Mouse (Mus musculus): Measurements from ENCODE around the gene Mthfr. TPM values are rescaled to one million over a fixed set of nuclear protein-coding genes. Genes with fewer than 3 reads are reported as not detected.
A peak's percentile ranks its signal among the peaks of the same experiment; 100 is the strongest.

The Mthfr gene
- polyA plus RNA-seq, 2 experiments from 2014 or later = 6.8 to 23.1 TPM

- ATAC-seq = no peak
Observed at GRCm38 (mm10) chr4:148089166-148089565, 50.3 kb downstream of the Mthfr start.

DNA sequence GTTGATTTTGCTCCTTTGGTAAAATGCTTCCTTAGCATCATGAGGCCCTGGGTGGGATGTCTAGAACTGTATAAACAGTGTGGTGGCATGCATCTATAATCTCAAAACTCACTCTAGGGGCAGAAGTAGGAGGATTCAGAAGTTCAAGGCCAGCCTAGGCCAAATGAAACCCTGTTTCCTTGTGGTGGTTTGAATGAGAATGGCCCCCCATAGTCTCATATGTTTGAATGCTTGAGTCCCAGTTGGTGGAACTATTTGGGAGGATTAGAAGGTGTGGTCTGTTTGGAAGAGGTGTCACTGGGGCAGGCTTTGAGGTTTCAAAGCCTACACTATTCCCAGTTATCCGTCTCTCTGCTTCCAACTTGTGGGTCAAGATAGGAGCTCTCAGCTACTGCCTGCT, 52.3 kb downstream of the Mthfr start:
- ATAC-seq = no peak

- no peak for ATAC-seq
Observed at GRCm38 (mm10) chr4:148092551-148093271, 53.8 kb downstream of the Mthfr start.

GRCm38 (mm10) chr4:148094161-148094560, 55.3 kb downstream of the Mthfr start:
- no peak for ATAC-seq

GRCm38 (mm10) chr4:148095081-148095480, 56.2 kb downstream of the Mthfr start:
- no peak for ATAC-seq

DNA sequence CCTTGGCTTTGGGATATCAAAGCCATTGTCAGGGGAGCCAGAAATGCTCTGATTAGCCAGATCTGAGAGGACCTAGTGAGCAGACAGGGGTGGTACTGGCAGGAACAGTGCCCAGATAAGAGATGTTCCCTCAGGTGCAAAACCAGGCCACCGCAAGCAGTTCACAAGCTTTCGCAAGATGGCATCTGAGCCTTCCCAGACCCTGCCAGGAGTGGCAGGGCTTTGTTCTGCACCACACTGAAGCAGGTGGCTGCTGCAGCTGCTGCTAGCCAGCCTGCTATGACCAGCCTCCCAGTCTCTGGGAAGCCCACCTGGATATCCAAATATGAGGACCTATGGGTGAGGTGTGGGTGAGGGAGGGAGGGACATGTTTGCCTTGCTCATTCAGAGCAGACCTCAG, 59.1 kb downstream of the Mthfr start:
- no peak for ATAC-seq

DNA sequence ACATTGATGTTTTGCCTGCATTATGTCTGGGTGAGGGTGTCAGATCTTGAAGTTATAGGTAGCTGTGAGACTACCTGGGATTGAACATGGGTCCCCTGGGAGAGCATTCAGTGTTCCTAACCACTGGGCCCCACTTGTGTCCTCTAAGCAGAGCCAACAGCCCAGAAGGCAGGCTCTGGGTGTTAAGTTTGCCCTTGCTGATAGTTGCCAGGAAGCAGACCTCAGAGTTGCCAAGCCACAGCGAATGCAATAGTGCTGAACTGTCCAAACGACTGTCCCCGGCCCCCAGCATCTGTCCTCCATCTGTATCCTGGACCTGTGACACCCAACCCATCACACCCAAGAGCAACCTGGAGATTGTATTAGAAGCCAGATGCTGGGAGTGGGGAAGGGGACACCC, 59.8 kb downstream of the Mthfr start:
- ATAC-seq = no peak

- peak; percentile 81 for ATAC-seq
Observed at GRCm38 (mm10) chr4:148101801-148102527, 63.1 kb downstream of the Mthfr start.

- no peak for ATAC-seq
Observed at GRCm38 (mm10) chr4:148104146-148104545, 65.3 kb downstream of the Mthfr start.

- ATAC-seq = no peak
Observed at GRCm38 (mm10) chr4:148107621-148108291, 68.9 kb downstream of the Mthfr start.

DNA sequence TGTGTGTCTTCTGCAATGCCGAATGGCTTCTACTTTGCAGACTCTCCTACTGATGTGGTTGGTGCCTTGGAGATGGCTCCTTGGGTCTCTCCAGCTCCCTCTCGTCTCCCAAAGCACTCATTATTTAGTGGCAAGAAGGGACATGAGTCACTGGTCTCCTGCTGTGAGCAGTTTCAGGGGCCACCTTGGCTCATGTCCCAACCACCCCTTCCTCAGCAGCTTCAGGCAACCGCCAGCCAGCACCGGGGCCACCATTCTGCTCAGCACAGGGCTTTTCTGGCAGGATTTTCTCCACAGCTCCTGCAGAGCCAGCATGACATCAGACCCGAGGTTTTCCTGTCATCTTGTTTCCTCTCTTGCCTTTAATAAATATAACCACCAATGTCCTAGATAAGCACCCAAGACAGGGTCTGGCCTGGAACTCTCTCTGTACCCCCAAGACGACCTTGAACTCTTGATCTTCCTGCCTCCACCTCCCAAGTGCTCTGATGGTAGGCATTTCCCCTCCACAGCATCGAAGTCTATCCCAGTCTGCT, 69.8 kb downstream of the Mthfr start:
- no peak for ATAC-seq

Other genes with a start within 250 kb of the Mthfr start
- gene Zfp984, start 229.3 kb upstream of the Mthfr start, polyA plus RNA-seq (2017; shearing (Covaris generic)) = 10 to 100 TPM; 26.7 to 34.3 TPM
- gene Zfp933, start 190.7 kb upstream of the Mthfr start, polyA plus RNA-seq (2017; shearing (Covaris generic)) = 1 to 10 TPM; 3.3 to 7.0 TPM
- gene Miip, start 170.3 kb upstream of the Mthfr start, polyA plus RNA-seq (2017; shearing (Covaris generic)) = 100 to 1,000 TPM in 1 of 2 experiments, 10 to 100 TPM in 1; 92.5 to 151 TPM
- 1 to 10 TPM; 2.1 to 3.8 TPM for gene Fv1, start 170.1 kb upstream of the Mthfr start, polyA plus RNA-seq (2017; shearing (Covaris generic))
- 10 to 100 TPM; 19.5 to 31.9 TPM for gene Mfn2, start 134.4 kb upstream of the Mthfr start, polyA plus RNA-seq (2017; shearing (Covaris generic))
- gene Plod1, start 102.3 kb upstream of the Mthfr start, polyA plus RNA-seq (2017; shearing (Covaris generic)) = 1 to 10 TPM; 5.2 to 8.7 TPM
- gene 2510039O18Rik, start 98.2 kb upstream of the Mthfr start, polyA plus RNA-seq (2017; shearing (Covaris generic)) = 1 to 10 TPM; 8.3 to 9.4 TPM
- gene Nppb, start 53.3 kb upstream of the Mthfr start, polyA plus RNA-seq (2017; shearing (Covaris generic)) = not detected
- gene Nppa, start 38.4 kb upstream of the Mthfr start, polyA plus RNA-seq (2017; shearing (Covaris generic)) = not detected
- gene Clcn6, start 256 bp upstream of the Mthfr start, polyA plus RNA-seq (2017; shearing (Covaris generic)) = 1 to 10 TPM; 4.2 to 5.5 TPM
- 10 to 100 TPM; 19.0 to 20.0 TPM for gene Agtrap, start 49.0 kb downstream of the Mthfr start, polyA plus RNA-seq (2017; shearing (Covaris generic))
- gene Mad2l2, start 91.3 kb downstream of the Mthfr start, polyA plus RNA-seq (2017; shearing (Covaris generic)) = 10 to 100 TPM; 35.8 to 41.2 TPM
- gene Draxin, start 91.6 kb downstream of the Mthfr start, polyA plus RNA-seq (2017; shearing (Covaris generic)) = not detected
- 10 to 100 TPM; 44.1 to 56.6 TPM for gene Fbxo6, start 113.1 kb downstream of the Mthfr start, polyA plus RNA-seq (2017; shearing (Covaris generic))
- 1 to 10 TPM; 2.2 to 2.6 TPM for gene Fbxo44, start 121.4 kb downstream of the Mthfr start, polyA plus RNA-seq (2017; shearing (Covaris generic))
- gene Fbxo2, start 121.5 kb downstream of the Mthfr start, polyA plus RNA-seq (2017; shearing (Covaris generic)) = not detected
- not detected for gene Disp3, start 248.9 kb downstream of the Mthfr start, polyA plus RNA-seq (2017; shearing (Covaris generic))

All from CD4-positive, CD25-positive, alpha-beta regulatory T cell, adult 4 months (primary cell).